Mouse (Mus musculus): ENCODE measurements around the gene Cdk17.

GRCm38 (mm10) chr10:93267509-93267908 is 106.8 kb downstream of the Cdk17 start:
- TF ChIP-seq CTCF (IDR thresholded peaks at IDR 0.05; ENCODE audit: low read depth, low read length) (no peak), POLR2A (IDR thresholded peaks at IDR 0.05; ENCODE audit: extremely low read depth, insufficient read depth, low read length) (no peak)

Data from liver, adult 2 months (tissue).